Mouse (Mus musculus): ENCODE measurements around the gene Nav2.

DNA sequence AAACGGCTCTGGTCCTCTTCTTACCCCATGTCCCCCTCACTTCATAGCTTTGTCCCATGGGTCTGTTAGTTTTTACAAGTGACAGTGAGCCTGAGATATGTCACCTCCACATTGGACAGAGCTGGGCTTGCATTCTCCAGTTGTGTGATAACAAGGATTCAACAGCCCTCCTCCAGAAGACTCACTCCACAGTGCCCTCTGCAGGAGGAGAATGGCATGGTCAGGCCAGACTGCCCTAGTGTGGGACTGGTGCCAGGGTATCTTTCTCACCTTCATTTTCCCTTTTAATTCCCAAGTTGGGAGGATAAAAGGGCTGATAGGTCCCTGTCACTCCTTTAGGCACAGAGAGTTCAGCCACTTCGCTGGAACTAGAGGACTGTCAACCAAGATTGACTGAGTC is 530.6 kb downstream of the Nav2 start:
- TF ChIP-seq CTCF (IDR thresholded peaks at IDR 0.05; ENCODE audit: low read depth, low read length) (no peak), POLR2AphosphoS5 (IDR thresholded peaks at IDR 0.05; ENCODE audit: insufficient replicate concordance, low read depth, low read length) (no peak)
